Mouse (Mus musculus): ENCODE measurements at regions not wholly inside any gene's neighbourhood (a gene's known extent, or its start where the extent isn't known, plus 50 kb on each side); places are given as distances from the start of the nearest gene placed in this dataset.

GRCm38 (mm10) chr4:89460170-89460762 is 149.4 kb upstream of the Cdkn2b start:
- no peak overlapping the region for H3K27ac ChIP-seq (ENCODE audit: insufficient read depth, low read depth, low read length)
- no peaks in the 10 kb centered on the region for H3K4me1 ChIP-seq (ENCODE audit: control insufficient read depth, insufficient read depth, low read length)
- 78% methylated on average over 7 of the region's 7 CpGs for WGBS
- TF ChIP-seq CTCF (IDR thresholded peaks at IDR 0.05; ENCODE audit: insufficient read depth, low read depth, low read length): no peak
- TF ChIP-seq POLR2A (IDR thresholded peaks at IDR 0.05; ENCODE audit: insufficient read depth, low read depth, low read length): no peak
- H3K4me3 ChIP-seq (ENCODE audit: insufficient read depth, low read depth, low read length): no peak overlapping the region

- no peak overlapping the region for H3K27ac ChIP-seq (ENCODE audit: insufficient read depth, low read depth, low read length)
- WGBS: 85% methylated on average over 1 of the region's 1 CpGs
- TF ChIP-seq CTCF (IDR thresholded peaks at IDR 0.05; ENCODE audit: insufficient read depth, low read depth, low read length) (no peak), POLR2A (IDR thresholded peaks at IDR 0.05; ENCODE audit: insufficient read depth, low read depth, low read length) (no peak)
- no peaks in the 10 kb centered on the region for H3K4me1 ChIP-seq (ENCODE audit: control insufficient read depth, insufficient read depth, low read length)
- H3K4me3 ChIP-seq (ENCODE audit: insufficient read depth, low read depth, low read length): no peak overlapping the region
These were observed 148.5 kb upstream of the Cdkn2b start for GRCm38 (mm10) chr4:89459346-89459666.

- no peak overlapping the region for H3K4me3 ChIP-seq (ENCODE audit: insufficient read depth, low read depth, low read length)
- 92% methylated on average over 2 of the region's 2 CpGs for WGBS
- H3K4me1 ChIP-seq (ENCODE audit: control insufficient read depth, insufficient read depth, low read length): no peaks in the 10 kb centered on the region
- no peak overlapping the region for H3K27ac ChIP-seq (ENCODE audit: insufficient read depth, low read depth, low read length)
- no peak for TF ChIP-seq POLR2A (IDR thresholded peaks at IDR 0.05; ENCODE audit: insufficient read depth, low read depth, low read length)
- TF ChIP-seq CTCF (IDR thresholded peaks at IDR 0.05; ENCODE audit: insufficient read depth, low read depth, low read length): no peak
These were observed 147.9 kb upstream of the Cdkn2b start for GRCm38 (mm10) chr4:89458628-89459345.

GRCm38 (mm10) chr4:89457861-89458260 is 147.0 kb upstream of the Cdkn2b start:
- TF ChIP-seq CTCF (IDR thresholded peaks at IDR 0.05; ENCODE audit: insufficient read depth, low read depth, low read length): no peak
- TF ChIP-seq POLR2A (IDR thresholded peaks at IDR 0.05; ENCODE audit: insufficient read depth, low read depth, low read length): no peak
- Histone ChIP-seq H3K4me1 (ENCODE audit: control insufficient read depth, insufficient read depth, low read length) (no peaks in the 10 kb centered on the region), H3K27ac (ENCODE audit: insufficient read depth, low read depth, low read length) (no peak overlapping the region), H3K4me3 (ENCODE audit: insufficient read depth, low read depth, low read length) (no peak overlapping the region)
- 94% methylated on average over 2 of the region's 2 CpGs for WGBS

GRCm38 (mm10) chr4:89454926-89455325 is 144.1 kb upstream of the Cdkn2b start:
- no peak for TF ChIP-seq CTCF (IDR thresholded peaks at IDR 0.05; ENCODE audit: insufficient read depth, low read depth, low read length)
- no peak for TF ChIP-seq POLR2A (IDR thresholded peaks at IDR 0.05; ENCODE audit: insufficient read depth, low read depth, low read length)
- H3K4me3 ChIP-seq (ENCODE audit: insufficient read depth, low read depth, low read length): no peak overlapping the region
- 97% methylated on average over 5 of the region's 5 CpGs for WGBS
- H3K4me1 ChIP-seq (ENCODE audit: control insufficient read depth, insufficient read depth, low read length): no peaks in the 10 kb centered on the region
- no peak overlapping the region for H3K27ac ChIP-seq (ENCODE audit: insufficient read depth, low read depth, low read length)

GRCm38 (mm10) chr4:89453051-89453450 is 142.2 kb upstream of the Cdkn2b start:
- no peak overlapping the region for H3K27ac ChIP-seq (ENCODE audit: insufficient read depth, low read depth, low read length)
- TF ChIP-seq CTCF (IDR thresholded peaks at IDR 0.05; ENCODE audit: insufficient read depth, low read depth, low read length) (no peak), POLR2A (IDR thresholded peaks at IDR 0.05; ENCODE audit: insufficient read depth, low read depth, low read length) (no peak)
- no peak overlapping the region for H3K4me3 ChIP-seq (ENCODE audit: insufficient read depth, low read depth, low read length)
- no peaks in the 10 kb centered on the region for H3K4me1 ChIP-seq (ENCODE audit: control insufficient read depth, insufficient read depth, low read length)

- WGBS: 72% methylated on average over 2 of the region's 2 CpGs
- Histone ChIP-seq H3K27ac (ENCODE audit: insufficient read depth, low read depth, low read length) (no peak overlapping the region), H3K4me3 (ENCODE audit: insufficient read depth, low read depth, low read length) (no peak overlapping the region), H3K4me1 (ENCODE audit: control insufficient read depth, insufficient read depth, low read length) (no peaks in the 10 kb centered on the region)
- TF ChIP-seq POLR2A (IDR thresholded peaks at IDR 0.05; ENCODE audit: insufficient read depth, low read depth, low read length): no peak
- TF ChIP-seq CTCF (IDR thresholded peaks at IDR 0.05; ENCODE audit: insufficient read depth, low read depth, low read length): no peak
These were observed 140.9 kb upstream of the Cdkn2b start for GRCm38 (mm10) chr4:89451741-89452140.

- no peak overlapping the region for H3K27ac ChIP-seq (ENCODE audit: insufficient read depth, low read depth, low read length)
- H3K4me1 ChIP-seq (ENCODE audit: control insufficient read depth, insufficient read depth, low read length): no peaks in the 10 kb centered on the region
- H3K4me3 ChIP-seq (ENCODE audit: insufficient read depth, low read depth, low read length): no peak overlapping the region
- TF ChIP-seq CTCF (IDR thresholded peaks at IDR 0.05; ENCODE audit: insufficient read depth, low read depth, low read length) (no peak), POLR2A (IDR thresholded peaks at IDR 0.05; ENCODE audit: insufficient read depth, low read depth, low read length) (no peak)
- 51% methylated on average over 8 of the region's 8 CpGs for WGBS
These were observed 136.1 kb upstream of the Cdkn2b start for GRCm38 (mm10) chr4:89446765-89447487.

- Histone ChIP-seq H3K4me1 (ENCODE audit: control insufficient read depth, insufficient read depth, low read length) (no peaks in the 10 kb centered on the region), H3K4me3 (ENCODE audit: insufficient read depth, low read depth, low read length) (no peak overlapping the region), H3K27ac (ENCODE audit: insufficient read depth, low read depth, low read length) (no peak overlapping the region)
- 58% methylated on average over 6 of the region's 6 CpGs for WGBS
- TF ChIP-seq CTCF (IDR thresholded peaks at IDR 0.05; ENCODE audit: insufficient read depth, low read depth, low read length): no peak
- TF ChIP-seq POLR2A (IDR thresholded peaks at IDR 0.05; ENCODE audit: insufficient read depth, low read depth, low read length): no peak
These were observed 135.4 kb upstream of the Cdkn2b start for GRCm38 (mm10) chr4:89446156-89446716.

Data from olfactory bulb, adult 2 months (tissue).